Mouse (Mus musculus): ENCODE measurements around the gene Irx1.

Irx1 gene

DNA sequence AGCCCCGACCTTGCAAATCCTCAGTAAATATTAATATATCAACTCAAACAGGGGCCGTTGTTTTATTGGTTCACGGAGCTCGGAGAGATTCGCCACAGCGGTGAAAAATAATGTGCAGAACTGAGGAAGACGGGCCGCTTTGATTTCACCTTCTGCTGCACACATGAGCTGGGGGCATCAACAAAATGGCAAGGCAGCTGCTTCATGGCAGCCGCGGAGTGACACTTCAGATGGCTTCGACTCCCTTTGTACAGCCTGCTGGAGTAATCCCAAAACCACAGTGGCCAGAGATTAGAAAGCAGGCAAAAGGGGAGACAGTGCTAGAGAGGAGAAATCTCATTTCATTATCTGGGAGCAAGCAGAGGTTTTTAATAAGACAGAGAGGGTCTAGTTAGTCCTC, 11.6 kb downstream of the Irx1 start:
- in situ Hi-C loops (cut with MboI, MseI) = no loop called here

- in situ Hi-C loops (cut with MboI, MseI) = no loop called here
Measured at GRCm38 (mm10) chr13:71949859-71950258, 13.7 kb downstream of the Irx1 start.

DNA sequence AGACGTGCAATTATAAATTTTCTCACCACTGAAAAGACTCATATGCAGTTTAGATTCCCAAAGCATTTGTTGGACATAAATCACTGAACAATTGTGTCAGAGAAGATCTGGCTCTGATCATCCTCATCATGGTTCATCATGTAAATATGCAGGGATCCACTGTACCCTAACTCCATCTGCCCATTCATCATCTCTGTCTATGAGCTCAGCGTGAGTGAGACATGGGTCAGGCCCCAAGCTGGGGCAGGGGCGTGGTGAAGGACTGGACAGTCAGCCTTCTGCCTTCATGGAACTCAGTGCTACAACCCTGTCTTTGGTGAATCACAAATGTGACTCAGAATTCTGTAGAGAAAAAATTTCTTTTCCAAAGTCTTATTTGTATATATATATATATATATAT, 53.2 kb downstream of the Irx1 start:
- in situ Hi-C loops (cut with MboI, MseI) = loop anchor here in 1 of 2 experiments (25.0 kb wide), 1 partner anchor 1977 kb away; no protein-coding TSS in a partner anchor

Measured in T-helper 17 cell (primary cell).